Mouse (Mus musculus): ENCODE results near the gene Fam78b. TPM values are rescaled to one million over a fixed set of nuclear protein-coding genes. Genes with fewer than 3 reads are reported as not detected.

The Fam78b gene
- polyA plus RNA-seq, 1 experiment from 2014 or later: 0.72 TPM

- H3K27me3 ChIP-seq (replicated peaks; ENCODE audit: control insufficient read depth, insufficient read depth, low read length): peaks cover 12% of the 10 kb centered on the region
- H3K27ac ChIP-seq (ENCODE audit: low read depth, low read length): no peak overlapping the region
- TF ChIP-seq CTCF (IDR thresholded peaks at IDR 0.05; ENCODE audit: low read depth): no peak
- ATAC-seq: no peak
- no peak overlapping the region for H3K4me3 ChIP-seq (ENCODE audit: low read depth, low read length)
- WGBS: 77% methylated on average over 6 of the region's 6 CpGs
- no peaks in the 10 kb centered on the region for H3K9me3 ChIP-seq (ENCODE audit: control insufficient read depth)
- no peak overlapping the region for H3K4me2 ChIP-seq (replicated peaks; ENCODE audit: low read depth)
- no peak overlapping the region for H3K9ac ChIP-seq (ENCODE audit: low read depth, low read length)
- H3K4me1 ChIP-seq (replicated peaks; ENCODE audit: control insufficient read depth, insufficient read depth, low read length): no peaks in the 10 kb centered on the region
- no peaks in the 10 kb centered on the region for H3K36me3 ChIP-seq (ENCODE audit: control insufficient read depth, insufficient read depth)
Measured at GRCm38 (mm10) chr1:167007341-167007740, 6.1 kb downstream of the Fam78b start.

DNA sequence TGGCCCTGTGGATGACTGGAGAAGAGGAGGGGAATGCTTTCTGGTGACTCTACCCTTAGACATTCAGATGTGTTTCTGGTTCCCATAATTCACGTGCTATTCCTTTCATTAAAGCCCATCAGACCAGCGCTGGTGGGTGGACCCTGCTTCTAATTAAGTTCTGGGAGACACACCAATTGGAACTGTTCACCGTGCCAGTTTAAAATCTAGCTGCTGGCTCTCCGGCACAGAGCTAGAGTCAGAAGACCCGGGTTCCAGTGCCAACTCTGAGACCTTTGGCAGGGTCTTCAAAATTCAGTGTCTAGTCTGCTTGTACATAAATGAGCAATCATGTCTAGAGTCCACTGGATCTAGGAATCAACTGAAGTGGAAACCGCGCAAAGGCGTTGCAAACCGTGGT lies 9.0 kb downstream of the Fam78b start:
- ATAC-seq: no peak
- Histone ChIP-seq H3K9me3 (ENCODE audit: control insufficient read depth) (no peaks in the 10 kb centered on the region), H3K4me2 (replicated peaks; ENCODE audit: low read depth) (no peak overlapping the region), H3K9ac (ENCODE audit: low read depth, low read length) (no peak overlapping the region), H3K27ac (ENCODE audit: low read depth, low read length) (no peak overlapping the region), H3K27me3 (replicated peaks; ENCODE audit: control insufficient read depth, insufficient read depth, low read length) (no peaks in the 10 kb centered on the region), H3K4me3 (ENCODE audit: low read depth, low read length) (no peak overlapping the region), H3K4me1 (replicated peaks; ENCODE audit: control insufficient read depth, insufficient read depth, low read length) (no peaks in the 10 kb centered on the region), H3K36me3 (ENCODE audit: control insufficient read depth, insufficient read depth) (no peaks in the 10 kb centered on the region)
- TF ChIP-seq CTCF (IDR thresholded peaks at IDR 0.05; ENCODE audit: low read depth): no peak
- WGBS: 88% methylated on average over 9 of the region's 9 CpGs

DNA sequence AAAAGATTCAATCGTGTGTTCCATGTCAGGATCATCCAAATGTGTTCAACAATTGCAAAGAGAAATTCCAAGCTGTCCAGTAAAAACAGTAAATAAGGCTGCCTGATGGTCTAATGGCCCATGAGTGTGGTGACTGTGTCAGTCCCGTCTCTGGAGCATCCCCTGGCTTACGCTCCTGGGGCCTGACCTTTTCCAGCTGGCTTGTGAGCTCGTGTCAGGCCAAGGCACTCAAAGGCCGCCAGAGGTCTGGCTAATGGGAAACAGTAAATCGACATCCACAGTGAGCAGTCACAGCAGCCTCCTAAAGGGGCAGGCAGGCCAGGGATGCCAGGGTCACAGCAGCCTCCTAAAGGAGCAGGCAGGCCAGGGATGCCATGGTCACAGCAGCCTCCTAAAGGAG lies 10.1 kb downstream of the Fam78b start:
- no peak for ATAC-seq
- Histone ChIP-seq H3K4me2 (replicated peaks; ENCODE audit: low read depth) (no peak overlapping the region), H3K4me1 (replicated peaks; ENCODE audit: control insufficient read depth, insufficient read depth, low read length) (no peaks in the 10 kb centered on the region), H3K27ac (ENCODE audit: low read depth, low read length) (no peak overlapping the region), H3K4me3 (ENCODE audit: low read depth, low read length) (no peak overlapping the region), H3K9me3 (ENCODE audit: control insufficient read depth) (no peaks in the 10 kb centered on the region), H3K27me3 (replicated peaks; ENCODE audit: control insufficient read depth, insufficient read depth, low read length) (no peaks in the 10 kb centered on the region), H3K9ac (ENCODE audit: low read depth, low read length) (no peak overlapping the region), H3K36me3 (ENCODE audit: control insufficient read depth, insufficient read depth) (no peaks in the 10 kb centered on the region)
- 42% methylated on average over 6 of the region's 6 CpGs for WGBS
- TF ChIP-seq CTCF (IDR thresholded peaks at IDR 0.05; ENCODE audit: low read depth): no peak

- Histone ChIP-seq H3K27me3 (replicated peaks; ENCODE audit: control insufficient read depth, insufficient read depth, low read length) (no peaks in the 10 kb centered on the region), H3K4me3 (ENCODE audit: low read depth, low read length) (no peak overlapping the region), H3K27ac (ENCODE audit: low read depth, low read length) (no peak overlapping the region), H3K4me2 (replicated peaks; ENCODE audit: low read depth) (no peak overlapping the region), H3K4me1 (replicated peaks; ENCODE audit: control insufficient read depth, insufficient read depth, low read length) (no peaks in the 10 kb centered on the region), H3K36me3 (ENCODE audit: control insufficient read depth, insufficient read depth) (no peaks in the 10 kb centered on the region), H3K9ac (ENCODE audit: low read depth, low read length) (no peak overlapping the region), H3K9me3 (ENCODE audit: control insufficient read depth) (no peaks in the 10 kb centered on the region)
- no peak for ATAC-seq
- no peak for TF ChIP-seq CTCF (IDR thresholded peaks at IDR 0.05; ENCODE audit: low read depth)
- 87% methylated on average over 8 of the region's 8 CpGs for WGBS
Measured at GRCm38 (mm10) chr1:167012616-167013015, 11.4 kb downstream of the Fam78b start.

DNA sequence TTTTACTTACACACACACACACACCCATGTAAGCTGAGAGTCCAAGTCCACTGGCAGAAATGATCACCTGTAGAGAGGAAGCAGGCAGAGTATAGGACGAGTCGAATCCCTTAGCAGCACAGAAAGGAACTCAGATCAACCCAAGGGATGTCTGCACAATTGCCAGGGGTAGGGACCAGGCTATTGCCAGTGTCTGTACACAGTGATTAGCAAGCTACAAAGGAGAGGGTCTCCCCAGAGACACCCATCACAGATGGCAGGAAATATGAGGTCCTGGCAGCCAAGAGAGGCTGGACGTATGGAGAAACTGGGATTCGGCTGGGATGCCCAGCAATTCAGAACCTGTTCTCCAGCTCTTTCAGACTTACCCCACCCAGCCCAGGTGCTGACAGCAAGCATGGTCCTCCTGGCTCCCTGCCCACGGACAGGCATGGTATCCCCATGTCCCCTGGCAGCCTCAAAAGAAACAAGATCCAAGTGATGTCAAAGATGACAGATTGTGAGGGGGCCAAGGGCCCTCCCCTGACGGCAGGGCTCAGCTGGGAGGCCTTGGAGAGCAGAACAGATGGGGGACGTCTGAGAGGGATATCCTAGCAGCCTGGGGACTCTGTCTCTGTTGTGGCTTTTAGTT lies 12.1 kb downstream of the Fam78b start:
- WGBS: 50% methylated on average over 7 of the region's 7 CpGs
- ATAC-seq: no peak

DNA sequence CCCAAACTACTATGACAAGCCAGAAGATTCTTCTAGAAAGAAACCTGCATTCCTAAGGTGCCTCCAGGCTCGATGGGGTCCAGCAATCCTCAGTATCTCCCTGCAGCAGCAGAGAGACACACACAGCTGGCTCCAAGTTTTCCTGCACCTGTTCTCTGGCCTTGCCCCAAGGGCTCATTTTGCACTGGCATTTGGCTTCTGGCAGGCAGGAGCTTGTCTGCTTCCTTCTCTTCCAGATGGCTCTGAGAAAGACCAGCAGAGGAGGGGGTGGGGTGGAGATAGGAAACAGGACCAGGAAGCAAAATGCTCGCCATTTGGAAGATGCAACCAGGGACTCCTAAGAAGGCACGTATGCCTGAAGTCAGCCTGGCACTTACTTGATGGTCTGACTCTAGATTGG lies 15.1 kb downstream of the Fam78b start:
- 45% methylated on average over 3 of the region's 3 CpGs for WGBS
- no peak overlapping the region for H3K4me2 ChIP-seq (replicated peaks; ENCODE audit: low read depth)
- H3K9me3 ChIP-seq (ENCODE audit: control insufficient read depth): no peaks in the 10 kb centered on the region
- H3K4me1 ChIP-seq (replicated peaks; ENCODE audit: control insufficient read depth, insufficient read depth, low read length): no peaks in the 10 kb centered on the region
- no peak for TF ChIP-seq CTCF (IDR thresholded peaks at IDR 0.05; ENCODE audit: low read depth)
- no peak overlapping the region for H3K27ac ChIP-seq (ENCODE audit: low read depth, low read length)
- no peak overlapping the region for H3K4me3 ChIP-seq (ENCODE audit: low read depth, low read length)
- no peak for ATAC-seq
- H3K27me3 ChIP-seq (replicated peaks; ENCODE audit: control insufficient read depth, insufficient read depth, low read length): no peaks in the 10 kb centered on the region
- no peaks in the 10 kb centered on the region for H3K36me3 ChIP-seq (ENCODE audit: control insufficient read depth, insufficient read depth)
- no peak overlapping the region for H3K9ac ChIP-seq (ENCODE audit: low read depth, low read length)

More for the DNA sequence above, 12.1 kb downstream of the Fam78b start:
- Histone ChIP-seq H3K27ac (ENCODE audit: low read depth, low read length) (no peak overlapping the region), H3K4me1 (replicated peaks; ENCODE audit: control insufficient read depth, insufficient read depth, low read length) (no peaks in the 10 kb centered on the region), H3K4me3 (ENCODE audit: low read depth, low read length) (no peak overlapping the region), H3K27me3 (replicated peaks; ENCODE audit: control insufficient read depth, insufficient read depth, low read length) (no peaks in the 10 kb centered on the region), H3K36me3 (ENCODE audit: control insufficient read depth, insufficient read depth) (no peaks in the 10 kb centered on the region), H3K9ac (ENCODE audit: low read depth, low read length) (no peak overlapping the region), H3K4me2 (replicated peaks; ENCODE audit: low read depth) (no peak overlapping the region), H3K9me3 (ENCODE audit: control insufficient read depth) (no peaks in the 10 kb centered on the region)
- TF ChIP-seq CTCF (IDR thresholded peaks at IDR 0.05; ENCODE audit: low read depth): no peak

GRCm38 (mm10) chr1:167022001-167022424 lies 20.8 kb downstream of the Fam78b start:
- H3K9me3 ChIP-seq (ENCODE audit: control insufficient read depth): no peaks in the 10 kb centered on the region
- no peak overlapping the region for H3K4me3 ChIP-seq (ENCODE audit: low read depth, low read length)
- H3K4me1 ChIP-seq (replicated peaks; ENCODE audit: control insufficient read depth, insufficient read depth, low read length): no peaks in the 10 kb centered on the region
- ATAC-seq: no peak
- 42% methylated on average over 9 of the region's 9 CpGs for WGBS
- H3K27me3 ChIP-seq (replicated peaks; ENCODE audit: control insufficient read depth, insufficient read depth, low read length): no peaks in the 10 kb centered on the region
- TF ChIP-seq CTCF (IDR thresholded peaks at IDR 0.05; ENCODE audit: low read depth): no peak
- H3K27ac ChIP-seq (ENCODE audit: low read depth, low read length): no peak overlapping the region
- no peaks in the 10 kb centered on the region for H3K36me3 ChIP-seq (ENCODE audit: control insufficient read depth, insufficient read depth)
- no peak overlapping the region for H3K4me2 ChIP-seq (replicated peaks; ENCODE audit: low read depth)
- H3K9ac ChIP-seq (ENCODE audit: low read depth, low read length): no peak overlapping the region

All from intestine, postnatal 0 days (tissue).